In genomic region chr4:43728576-43728954, GRCm38 (mm10) we compare ENCODE assay signal across 9 mouse cellular contexts. TPM values are rescaled to one million over a fixed set of nuclear protein-coding genes. Genes with fewer than 3 reads are reported as not detected.
DNase-seq lines count a peak whose midpoint lies in the region; ATAC-seq and TF ChIP-seq lines count a peak whose summit lies in the region.
"Had no signal": no experiment of that assay in that cellular context is flagged by ENCODE, and none has a peak within 500 bp of the region (broad histone marks: within the 10 kb centered on the region; RNA-seq: fewer than 3 reads in every experiment).

No protein-coding gene starts in this region.

- peak; percentile 95 for DNase-seq in 3T3-L1 (ENCODE audit: low read depth, low spot score)
- peak; percentile 67 to 82 for DNase-seq in heart, postnatal 36 days
- no peak for DNase-seq in hindbrain, embryonic 10.5 days (ENCODE audit: low spot score)
- no peak for DNase-seq in thymus, postnatal 25 days

- 28% methylated on average over 5 of the region's 5 CpGs for WGBS in liver, embryonic 16.5 days (ENCODE audit: insufficient replicate concordance)
- WGBS in hindbrain, embryonic 10.5 days, result 72% methylated on average over 5 of the region's 5 CpGs

- no peaks in the 10 kb centered on the region for H3K27me3 ChIP-seq in liver, embryonic 16.5 days (ENCODE audit: control insufficient read depth, insufficient read depth, low read depth, low read length)
- no peaks in the 10 kb centered on the region for H3K27me3 ChIP-seq in hindbrain, embryonic 10.5 days (ENCODE audit: insufficient read depth, poor library complexity, severe bottlenecking)

- TF ChIP-seq POLR2A in cortical plate, adult 2 months (IDR thresholded peaks at IDR 0.05; ENCODE audit: extremely low read depth, insufficient read depth, low read length), result no peak

- no peak overlapping the region for H3K9ac ChIP-seq in liver, embryonic 16.5 days (ENCODE audit: low read depth, low read length)

- TF ChIP-seq CTCF in cortical plate, adult 2 months (IDR thresholded peaks at IDR 0.05; ENCODE audit: extremely low read depth, insufficient read depth, low read length), result no peak

- intact Hi-C loops in heart, postnatal 36 days (cut with DNase I), result loop anchor here (5.0 kb wide), 1 partner anchor 146 kb away; the partner anchor contains the start of gene Msmp

- H3K4me2 ChIP-seq in liver, embryonic 16.5 days (ENCODE audit: low read depth, low read length), result no peak overlapping the region

- H3K4me1 ChIP-seq in cortical plate, adult 2 months (ENCODE audit: control insufficient read depth, insufficient read depth, low read length), result no peaks in the 10 kb centered on the region
- peaks cover 6% of the 10 kb centered on the region for H3K4me1 ChIP-seq in liver, embryonic 16.5 days (ENCODE audit: control insufficient read depth, low read depth, low read length)
- H3K4me1 ChIP-seq in hindbrain, embryonic 10.5 days (replicated peaks), result peaks cover 28% of the 10 kb centered on the region

- no peak for ATAC-seq in liver, embryonic 16.5 days (ENCODE audit: low read depth)
- no peak for ATAC-seq in frontal cortex, adult (ENCODE audit: low TSS enrichment)
- ATAC-seq in inflammation-experienced regulatory T-cells, adult 6 months, result no peak

- peak overlapping the region; percentile 51; the same call in 1 of the 2 replicates for H3K27ac ChIP-seq in cortical plate, adult 2 months (ENCODE audit: insufficient read depth, low read length)
- peak overlapping the region; percentile 15; the same call in 1 of the 2 replicates for H3K27ac ChIP-seq in liver, embryonic 16.5 days (ENCODE audit: low read length)
- no peak overlapping the region for H3K27ac ChIP-seq in hindbrain, embryonic 10.5 days

- no peaks in the 10 kb centered on the region for H3K9me3 ChIP-seq in liver, embryonic 16.5 days (replicated peaks; ENCODE audit: control insufficient read depth, low read length)
- H3K9me3 ChIP-seq in hindbrain, embryonic 10.5 days, result no peaks in the 10 kb centered on the region

- no peak overlapping the region for H3K4me3 ChIP-seq in cortical plate, adult 2 months (ENCODE audit: insufficient read depth, low read length)
- no peak overlapping the region for H3K4me3 ChIP-seq in liver, embryonic 16.5 days (ENCODE audit: low read depth, low read length)
- no peak overlapping the region for H3K4me3 ChIP-seq in hindbrain, embryonic 10.5 days

- no peaks in the 10 kb centered on the region for H3K36me3 ChIP-seq in liver, embryonic 16.5 days (ENCODE audit: control insufficient read depth, insufficient read depth)
- no peaks in the 10 kb centered on the region for H3K36me3 ChIP-seq in hindbrain, embryonic 10.5 days

RNA-seq across cellular contexts. Expression of gene Spaar, which starts 1.3 kb away (rescaled TPM):
- polyA plus RNA-seq in cortical plate, adult 2 months (2012; rRNA removed), result 0.89 and 1.1 TPM in 2 replicates
- 1 to 10 TPM; 4.3 to 6.4 TPM for total RNA-seq in heart, postnatal 36 days (2021)
- 0.02 and 0.04 TPM in 2 replicates for polyA plus RNA-seq in liver, embryonic 16.5 days (2015; fragmentation: Nextera tagmentation; extraction: Ambion mirVana)
- not detected in 2 replicates for polyA plus RNA-seq in hindbrain, embryonic 10.5 days (2016; fragmentation: Nextera tagmentation; extraction: Ambion mirVana)
- under 1 TPM in 1 of 3 experiments, not detected in 2; 0.23 TPM for polyA plus RNA-seq in inflammation-experienced regulatory T-cells, adult 6 months (2017; shearing (Covaris generic))
- total RNA-seq: MEL had no signal

RNA-seq across cellular contexts. Expression of gene Hrct1, which starts 1.6 kb away (rescaled TPM):
- 1.8 and 2.3 TPM in 2 replicates for polyA plus RNA-seq in cortical plate, adult 2 months (2012; rRNA removed)
- total RNA-seq in heart, postnatal 36 days (2021), result 1 to 10 TPM; 4.2 to 4.7 TPM
- polyA plus RNA-seq in liver, embryonic 16.5 days (2015; fragmentation: Nextera tagmentation; extraction: Ambion mirVana), result 0.22 TPM in 1 of 2 replicates, not detected in the other
- polyA plus RNA-seq in hindbrain, embryonic 10.5 days (2016; fragmentation: Nextera tagmentation; extraction: Ambion mirVana), result 0.25 and 0.44 TPM in 2 replicates
- polyA plus RNA-seq in inflammation-experienced regulatory T-cells, adult 6 months (2017; shearing (Covaris generic)), result not detected
- total RNA-seq: MEL had no signal

RNA-seq across cellular contexts. Expression of gene Olfr71, which starts 18.5 kb away (rescaled TPM):
- polyA plus RNA-seq in cortical plate, adult 2 months (2012; rRNA removed), result not detected in 2 replicates
- not detected for total RNA-seq in heart, postnatal 36 days (2021)
- not detected in 2 replicates for polyA plus RNA-seq in liver, embryonic 16.5 days (2015; fragmentation: Nextera tagmentation; extraction: Ambion mirVana)
- polyA plus RNA-seq in hindbrain, embryonic 10.5 days (2016; fragmentation: Nextera tagmentation; extraction: Ambion mirVana), result not detected in 2 replicates
- polyA plus RNA-seq in inflammation-experienced regulatory T-cells, adult 6 months (2017; shearing (Covaris generic)), result not detected
- total RNA-seq: MEL had no signal

RNA-seq across cellular contexts. Expression of gene Olfr70, which starts 28.0 kb away (rescaled TPM):
- polyA plus RNA-seq in cortical plate, adult 2 months (2012; rRNA removed), result not detected in 2 replicates
- total RNA-seq in heart, postnatal 36 days (2021), result not detected
- not detected in 2 replicates for polyA plus RNA-seq in liver, embryonic 16.5 days (2015; fragmentation: Nextera tagmentation; extraction: Ambion mirVana)
- polyA plus RNA-seq in hindbrain, embryonic 10.5 days (2016; fragmentation: Nextera tagmentation; extraction: Ambion mirVana), result not detected in 2 replicates
- polyA plus RNA-seq in inflammation-experienced regulatory T-cells, adult 6 months (2017; shearing (Covaris generic)), result not detected
- total RNA-seq: MEL had no signal

RNA-seq across cellular contexts. Expression of gene Olfr159, which starts 42.2 kb away (rescaled TPM):
- polyA plus RNA-seq in cortical plate, adult 2 months (2012; rRNA removed), result 0.11 TPM in 1 of 2 replicates, not detected in the other
- total RNA-seq in heart, postnatal 36 days (2021), result not detected
- polyA plus RNA-seq in liver, embryonic 16.5 days (2015; fragmentation: Nextera tagmentation; extraction: Ambion mirVana), result not detected in 2 replicates
- not detected in 2 replicates for polyA plus RNA-seq in hindbrain, embryonic 10.5 days (2016; fragmentation: Nextera tagmentation; extraction: Ambion mirVana)
- not detected for polyA plus RNA-seq in inflammation-experienced regulatory T-cells, adult 6 months (2017; shearing (Covaris generic))
- total RNA-seq: MEL had no signal

Comparison
In these comparisons a context has a peak if more than half of its experiments do, and no peak if none do; other contexts are left out.
1. DNase-seq: peak in 3T3-L1 (single experiment) and heart, postnatal 36 days (2 of 2); none in hindbrain, embryonic 10.5 days (single experiment) and thymus, postnatal 25 days (single experiment).